Mouse (Mus musculus): Measurements from ENCODE around the gene Kremen1.

GRCm38 (mm10) chr11:5294805-5295204, 33.4 kb upstream of the Kremen1 start:
- TF ChIP-seq CTCF (IDR thresholded peaks at IDR 0.05; ENCODE audit: low read depth, low read length), result no peak
- no peak for TF ChIP-seq POLR2A (IDR thresholded peaks at IDR 0.05; ENCODE audit: extremely low read depth, insufficient read depth, low read length)

All from liver, adult 2 months (tissue).